Mouse (Mus musculus): ENCODE measurements around the gene Yy1. TPM values are rescaled to one million over a fixed set of nuclear protein-coding genes. Genes with fewer than 3 reads are reported as not detected.

The Yy1 gene
- polyA plus RNA-seq, 1 experiment: 22.1 TPM

DNA sequence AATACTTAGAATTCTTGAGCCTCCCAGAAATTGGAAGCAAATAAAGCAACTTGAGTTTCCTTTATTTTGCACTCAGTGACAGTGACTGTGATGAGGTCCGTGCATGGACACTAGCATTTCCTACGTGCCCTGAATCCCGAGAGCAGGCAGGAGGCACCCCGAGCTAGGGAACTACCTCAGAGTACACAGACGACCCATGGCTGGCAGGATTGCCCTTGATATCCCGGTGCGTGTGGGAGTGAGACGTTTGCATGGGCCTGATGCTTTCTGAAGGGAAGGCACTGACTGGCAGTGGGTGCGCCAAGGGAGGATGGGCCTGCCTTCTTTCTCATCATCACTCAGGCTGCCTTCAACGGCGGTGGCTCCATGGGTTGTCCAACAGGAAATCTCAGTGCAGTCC, 23.8 kb downstream of the Yy1 start:
- Histone ChIP-seq H3K4me1 (ENCODE audit: control insufficient read depth, insufficient read depth, low read length) (peaks cover 8% of the 10 kb centered on the region), H3K4me3 (ENCODE audit: insufficient read depth, low read length) (no peak overlapping the region), H3K27ac (ENCODE audit: insufficient read depth, low read length) (no peak overlapping the region)
- TF ChIP-seq POLR2A (IDR thresholded peaks at IDR 0.05; ENCODE audit: extremely low read depth, insufficient read depth, low read length) (no peak), CTCF (IDR thresholded peaks at IDR 0.05; ENCODE audit: extremely low read depth, insufficient read depth, low read length) (no peak)

DNA sequence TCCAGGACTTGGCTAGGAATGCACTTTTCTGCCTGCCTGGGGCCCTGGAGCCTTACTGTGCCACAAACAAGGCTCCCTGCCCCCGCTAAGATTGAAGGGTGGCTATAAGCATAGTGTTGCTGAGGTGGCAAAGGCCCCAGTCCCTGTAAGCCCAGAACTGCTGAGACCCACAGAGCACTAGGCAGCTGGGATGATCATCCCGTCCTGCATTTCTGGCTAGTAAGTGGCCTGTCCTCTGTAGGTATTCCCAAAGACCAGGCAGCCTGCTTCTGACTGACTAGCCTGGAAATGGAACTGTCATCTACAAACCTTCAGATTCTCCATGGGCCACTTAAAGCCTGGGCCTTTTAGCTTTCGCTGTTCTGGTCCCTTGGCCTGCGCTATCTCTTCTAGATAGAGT, 27.7 kb downstream of the Yy1 start:
- Histone ChIP-seq H3K4me3 (ENCODE audit: insufficient read depth, low read length) (no peak overlapping the region), H3K4me1 (ENCODE audit: control insufficient read depth, insufficient read depth, low read length) (no peaks in the 10 kb centered on the region), H3K27ac (ENCODE audit: insufficient read depth, low read length) (no peak overlapping the region)
- TF ChIP-seq CTCF (IDR thresholded peaks at IDR 0.05; ENCODE audit: extremely low read depth, insufficient read depth, low read length) (no peak), POLR2A (IDR thresholded peaks at IDR 0.05; ENCODE audit: extremely low read depth, insufficient read depth, low read length) (no peak)

DNA sequence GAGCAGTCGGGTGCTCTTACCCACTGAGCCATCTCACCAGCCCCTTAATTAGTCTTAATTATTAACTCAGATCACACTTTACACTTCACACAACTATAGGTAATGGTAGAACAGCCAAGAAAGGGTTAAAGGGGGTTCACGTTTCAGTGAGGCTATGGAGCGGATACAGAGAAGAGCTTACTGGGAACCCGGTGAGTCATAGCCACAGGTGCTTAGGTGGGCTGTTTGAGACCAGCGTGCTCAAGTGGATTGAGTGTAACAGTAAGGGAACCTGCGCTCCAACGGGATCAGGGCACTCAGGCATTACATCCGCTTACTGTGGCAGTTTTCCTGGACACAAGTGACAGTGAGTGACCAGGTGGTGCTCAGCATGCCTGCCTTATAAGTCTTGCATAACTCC, 30.3 kb downstream of the Yy1 start:
- no peak overlapping the region for H3K4me3 ChIP-seq (ENCODE audit: insufficient read depth, low read length)
- no peaks in the 10 kb centered on the region for H3K4me1 ChIP-seq (ENCODE audit: control insufficient read depth, insufficient read depth, low read length)
- TF ChIP-seq POLR2A (IDR thresholded peaks at IDR 0.05; ENCODE audit: extremely low read depth, insufficient read depth, low read length) (no peak), CTCF (IDR thresholded peaks at IDR 0.05; ENCODE audit: extremely low read depth, insufficient read depth, low read length) (no peak)
- H3K27ac ChIP-seq (ENCODE audit: insufficient read depth, low read length): no peak overlapping the region

DNA sequence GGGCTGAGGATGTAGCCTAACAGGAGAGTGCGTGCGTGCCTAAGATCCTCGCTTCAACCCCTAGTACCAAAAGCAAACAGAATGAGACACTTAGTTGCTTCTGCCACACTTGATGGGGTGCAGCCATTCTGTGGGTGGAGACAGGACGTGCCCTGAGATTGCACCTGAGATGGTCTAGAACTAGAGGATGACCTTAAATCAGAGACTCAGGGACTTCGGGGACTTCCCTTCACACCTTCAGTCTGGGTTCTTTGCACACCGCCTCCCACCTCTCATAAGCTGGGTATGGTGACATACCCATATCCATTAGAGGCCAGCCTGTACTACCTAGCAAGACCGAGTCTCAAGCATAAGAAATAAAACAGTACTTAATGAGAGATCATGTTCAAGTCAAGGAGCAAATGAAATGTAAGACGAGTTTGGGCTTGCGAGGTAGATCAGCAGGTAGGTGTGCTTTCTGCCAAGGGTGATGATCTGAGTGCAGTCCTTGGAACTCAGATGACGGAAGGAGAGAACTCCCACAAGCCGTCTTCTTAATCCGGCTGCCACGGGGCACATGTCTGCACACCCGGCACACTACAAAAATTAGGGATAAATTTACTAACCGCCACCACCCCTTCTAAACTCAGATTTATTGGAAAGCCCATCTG, 31.6 kb downstream of the Yy1 start:
- no peak for TF ChIP-seq POLR2A (IDR thresholded peaks at IDR 0.05; ENCODE audit: extremely low read depth, insufficient read depth, low read length)
- TF ChIP-seq CTCF (IDR thresholded peaks at IDR 0.05; ENCODE audit: extremely low read depth, insufficient read depth, low read length): no peak
- no peak overlapping the region for H3K27ac ChIP-seq (ENCODE audit: insufficient read depth, low read length)
- H3K4me3 ChIP-seq (ENCODE audit: insufficient read depth, low read length): no peak overlapping the region
- H3K4me1 ChIP-seq (ENCODE audit: control insufficient read depth, insufficient read depth, low read length): no peaks in the 10 kb centered on the region

DNA sequence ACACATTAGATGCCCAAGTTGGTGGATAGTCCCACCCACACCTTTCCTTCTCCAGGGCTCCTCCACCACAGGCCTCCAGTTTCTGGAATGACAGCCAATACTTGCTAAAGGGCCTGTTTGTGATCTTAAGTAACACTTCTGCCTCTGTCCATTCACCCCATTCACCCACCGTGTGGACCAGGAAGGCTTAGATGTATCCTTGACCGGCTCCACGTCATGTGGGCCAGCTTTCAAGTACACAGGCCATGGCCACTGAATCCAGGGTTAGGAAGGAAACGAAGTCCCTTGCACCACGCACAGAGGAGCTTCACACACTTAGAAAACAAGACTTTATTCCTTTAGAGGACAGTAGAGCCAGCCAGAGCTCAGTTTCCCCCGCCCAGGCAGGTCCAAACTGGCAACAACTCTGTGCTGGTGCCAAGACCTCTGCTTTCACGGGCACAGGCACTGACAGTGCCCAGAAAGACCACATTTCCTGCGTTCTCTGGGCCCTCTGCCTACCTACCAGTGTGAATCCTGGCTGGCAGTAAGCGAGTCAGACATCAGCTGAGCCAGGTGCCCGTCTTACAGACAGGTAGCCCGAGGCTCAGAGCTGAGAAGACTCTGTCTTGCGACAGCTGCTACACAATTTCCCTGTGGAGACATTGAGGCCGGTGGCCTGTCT, 32.9 kb downstream of the Yy1 start:
- no peak overlapping the region for H3K27ac ChIP-seq (ENCODE audit: insufficient read depth, low read length)
- H3K4me3 ChIP-seq (ENCODE audit: insufficient read depth, low read length): no peak overlapping the region
- peaks cover 2% of the 10 kb centered on the region; the same call in 1 of the 2 replicates for H3K4me1 ChIP-seq (ENCODE audit: control insufficient read depth, insufficient read depth, low read length)
- no peak for TF ChIP-seq CTCF (IDR thresholded peaks at IDR 0.05; ENCODE audit: extremely low read depth, insufficient read depth, low read length)
- no peak for TF ChIP-seq POLR2A (IDR thresholded peaks at IDR 0.05; ENCODE audit: extremely low read depth, insufficient read depth, low read length)

DNA sequence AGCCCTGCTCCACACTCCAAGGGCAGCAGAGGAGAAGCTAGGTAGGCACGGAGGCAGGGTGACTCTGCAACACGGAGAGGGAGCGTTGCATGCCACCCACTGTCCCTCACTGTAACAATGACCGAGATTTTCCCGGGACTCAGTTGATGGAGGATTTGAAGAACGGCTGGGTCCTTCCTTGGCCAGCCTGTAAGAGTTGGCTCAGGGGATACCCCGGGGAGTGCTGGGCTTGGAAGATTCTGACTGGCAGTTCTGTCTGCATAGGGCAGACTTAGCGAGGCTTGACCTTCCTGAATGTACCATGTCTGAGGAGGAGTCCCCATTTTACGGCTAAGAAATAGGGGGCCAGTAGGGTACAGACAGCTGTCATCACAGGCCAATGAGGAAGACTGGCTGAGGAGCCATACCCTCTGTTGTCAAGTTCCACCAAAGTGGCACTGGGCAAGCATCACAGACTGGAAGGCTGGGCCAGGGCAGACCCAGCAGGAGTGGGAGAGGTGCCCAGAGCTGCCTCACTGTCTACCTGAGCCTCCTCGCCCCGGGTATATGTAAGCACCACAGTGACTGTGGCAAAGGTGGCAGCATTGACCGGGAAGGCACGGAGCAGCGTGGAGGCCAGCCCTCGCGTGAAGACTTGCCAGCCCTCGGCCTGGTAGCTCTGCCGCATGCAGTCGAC, 33.6 kb downstream of the Yy1 start:
- peaks cover 2% of the 10 kb centered on the region for H3K4me1 ChIP-seq (ENCODE audit: control insufficient read depth, insufficient read depth, low read length)
- TF ChIP-seq CTCF (IDR thresholded peaks at IDR 0.05; ENCODE audit: extremely low read depth, insufficient read depth, low read length): no peak
- TF ChIP-seq POLR2A (IDR thresholded peaks at IDR 0.05; ENCODE audit: extremely low read depth, insufficient read depth, low read length): no peak
- no peak overlapping the region for H3K27ac ChIP-seq (ENCODE audit: insufficient read depth, low read length)
- no peak overlapping the region for H3K4me3 ChIP-seq (ENCODE audit: insufficient read depth, low read length)

DNA sequence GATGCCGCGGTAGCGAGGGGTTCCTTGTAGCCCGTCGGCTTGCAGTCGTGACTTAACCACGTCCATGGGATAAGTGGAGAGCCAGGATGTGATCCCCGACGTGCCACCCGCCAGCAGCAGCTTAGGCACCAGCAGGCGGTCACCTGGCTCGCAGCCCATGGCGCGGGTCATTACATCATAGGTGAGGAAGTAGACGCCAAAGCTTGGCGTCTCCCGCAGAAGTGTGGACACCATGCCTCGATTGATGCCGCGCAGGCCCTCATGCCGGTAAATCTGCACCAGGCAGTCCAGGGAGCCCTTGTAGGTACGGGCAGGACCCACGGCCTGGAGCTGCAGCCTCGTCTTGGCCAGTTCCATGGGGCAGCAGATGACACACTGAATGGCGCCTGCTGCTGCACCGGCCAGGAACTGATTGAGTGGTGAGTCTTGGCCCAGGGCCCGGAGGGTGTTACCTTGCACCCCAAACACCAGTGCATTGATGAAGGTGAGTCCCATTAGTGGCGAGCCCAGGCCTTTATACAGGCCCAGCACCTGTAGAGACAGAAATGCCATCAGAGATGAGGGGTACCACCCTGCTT, 34.3 kb downstream of the Yy1 start:
- H3K27ac ChIP-seq (ENCODE audit: insufficient read depth, low read length): no peak overlapping the region
- no peak overlapping the region for H3K4me3 ChIP-seq (ENCODE audit: insufficient read depth, low read length)
- H3K4me1 ChIP-seq (ENCODE audit: control insufficient read depth, insufficient read depth, low read length): peaks cover 2% of the 10 kb centered on the region
- TF ChIP-seq POLR2A (IDR thresholded peaks at IDR 0.05; ENCODE audit: extremely low read depth, insufficient read depth, low read length): no peak
- no peak for TF ChIP-seq CTCF (IDR thresholded peaks at IDR 0.05; ENCODE audit: extremely low read depth, insufficient read depth, low read length)

DNA sequence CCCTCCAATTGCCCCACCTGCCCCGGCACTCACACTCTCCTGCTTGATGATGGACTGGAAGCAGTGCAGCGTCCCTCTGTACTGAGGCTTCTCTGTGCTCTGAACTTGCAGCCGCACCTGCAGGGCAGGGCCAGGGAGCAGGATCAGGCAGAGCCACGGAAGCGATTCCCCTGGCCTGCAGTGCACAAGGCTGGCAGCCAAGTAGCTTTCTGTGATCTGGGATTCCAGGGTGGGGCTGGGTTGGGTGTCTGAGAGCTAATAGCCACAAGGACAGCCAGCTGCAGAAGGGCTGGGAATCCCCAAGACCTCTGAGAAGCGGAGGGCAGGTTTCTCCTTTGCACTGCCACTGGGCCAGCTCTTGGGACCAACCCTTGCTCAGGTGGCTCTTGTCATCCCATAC, 34.9 kb downstream of the Yy1 start:
- H3K4me1 ChIP-seq (ENCODE audit: control insufficient read depth, insufficient read depth, low read length): peaks cover 3% of the 10 kb centered on the region
- H3K4me3 ChIP-seq (ENCODE audit: insufficient read depth, low read length): no peak overlapping the region
- no peak for TF ChIP-seq CTCF (IDR thresholded peaks at IDR 0.05; ENCODE audit: extremely low read depth, insufficient read depth, low read length)
- no peak for TF ChIP-seq POLR2A (IDR thresholded peaks at IDR 0.05; ENCODE audit: extremely low read depth, insufficient read depth, low read length)
- no peak overlapping the region for H3K27ac ChIP-seq (ENCODE audit: insufficient read depth, low read length)

DNA sequence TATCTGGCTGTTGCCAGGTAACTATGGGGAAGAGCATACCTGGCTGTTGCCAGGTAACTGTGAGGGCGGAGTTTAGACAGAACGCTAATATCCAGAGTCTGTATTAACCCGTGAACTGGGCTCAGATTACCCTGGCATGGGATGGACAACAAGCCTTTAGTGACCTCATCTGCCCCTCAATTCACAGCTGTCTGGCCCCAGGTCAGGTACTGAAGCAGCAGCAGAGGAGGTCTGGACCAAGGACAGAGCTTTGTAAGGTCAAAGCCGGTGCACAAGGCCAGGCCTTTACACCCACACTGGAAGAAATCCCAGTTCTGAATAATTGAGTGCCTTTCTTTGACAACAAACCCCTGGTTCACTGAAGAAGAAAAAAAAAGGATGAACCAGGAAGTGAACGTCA, 36.9 kb downstream of the Yy1 start:
- TF ChIP-seq CTCF (IDR thresholded peaks at IDR 0.05; ENCODE audit: extremely low read depth, insufficient read depth, low read length): no peak
- no peak for TF ChIP-seq POLR2A (IDR thresholded peaks at IDR 0.05; ENCODE audit: extremely low read depth, insufficient read depth, low read length)
- Histone ChIP-seq H3K4me3 (ENCODE audit: insufficient read depth, low read length) (no peak overlapping the region), H3K4me1 (ENCODE audit: control insufficient read depth, insufficient read depth, low read length) (peaks cover 15% of the 10 kb centered on the region), H3K27ac (ENCODE audit: insufficient read depth, low read length) (no peak overlapping the region)

All from cortical plate, adult 2 months (tissue).